Mouse (Mus musculus): Measurements from ENCODE around the gene Ptprm. TPM values are rescaled to one million over a fixed set of nuclear protein-coding genes. Genes with fewer than 3 reads are reported as not detected.

The Ptprm gene
- polyA plus RNA-seq, 1 experiment, result 28.1 TPM

GRCm38 (mm10) chr17:67298269-67298798 is 55.9 kb downstream of the Ptprm start:
- no peak overlapping the region for H3K4me3 ChIP-seq (ENCODE audit: insufficient read depth, low read length)

GRCm38 (mm10) chr17:67296604-67297595 is 57.4 kb downstream of the Ptprm start:
- Histone ChIP-seq H3K27ac (ENCODE audit: insufficient read depth, low read length) (no peak overlapping the region), H3K4me1 (ENCODE audit: control insufficient read depth, insufficient read depth, low read length) (no peaks in the 10 kb centered on the region), H3K4me3 (ENCODE audit: insufficient read depth, low read length) (no peak overlapping the region)
- TF ChIP-seq POLR2A (IDR thresholded peaks at IDR 0.05; ENCODE audit: low read depth, low read length) (no peak), CTCF (IDR thresholded peaks at IDR 0.05; ENCODE audit: borderline replicate concordance, insufficient read depth, low read length) (no peak)

More at GRCm38 (mm10) chr17:67298269-67298798, 55.9 kb downstream of the Ptprm start:
- no peak for TF ChIP-seq POLR2A (IDR thresholded peaks at IDR 0.05; ENCODE audit: low read depth, low read length)
- TF ChIP-seq CTCF (IDR thresholded peaks at IDR 0.05; ENCODE audit: borderline replicate concordance, insufficient read depth, low read length), result no peak
- H3K27ac ChIP-seq (ENCODE audit: insufficient read depth, low read length), result no peak overlapping the region
- no peaks in the 10 kb centered on the region; the same call in 1 of the 2 replicates for H3K4me1 ChIP-seq (ENCODE audit: control insufficient read depth, insufficient read depth, low read length)

GRCm38 (mm10) chr17:67290662-67291240 is 63.5 kb downstream of the Ptprm start:
- Histone ChIP-seq H3K27ac (ENCODE audit: insufficient read depth, low read length) (no peak overlapping the region), H3K4me1 (ENCODE audit: control insufficient read depth, insufficient read depth, low read length) (no peaks in the 10 kb centered on the region), H3K4me3 (ENCODE audit: insufficient read depth, low read length) (no peak overlapping the region)
- TF ChIP-seq POLR2A (IDR thresholded peaks at IDR 0.05; ENCODE audit: low read depth, low read length), result no peak
- TF ChIP-seq CTCF (IDR thresholded peaks at IDR 0.05; ENCODE audit: borderline replicate concordance, insufficient read depth, low read length), result no peak

GRCm38 (mm10) chr17:67287501-67287900 is 66.8 kb downstream of the Ptprm start:
- Histone ChIP-seq H3K4me1 (ENCODE audit: control insufficient read depth, insufficient read depth, low read length) (no peaks in the 10 kb centered on the region), H3K27ac (ENCODE audit: insufficient read depth, low read length) (no peak overlapping the region), H3K4me3 (ENCODE audit: insufficient read depth, low read length) (no peak overlapping the region)
- TF ChIP-seq CTCF (IDR thresholded peaks at IDR 0.05; ENCODE audit: borderline replicate concordance, insufficient read depth, low read length) (no peak), POLR2A (IDR thresholded peaks at IDR 0.05; ENCODE audit: low read depth, low read length) (no peak)

GRCm38 (mm10) chr17:67281640-67282170 is 72.6 kb downstream of the Ptprm start:
- no peak for TF ChIP-seq POLR2A (IDR thresholded peaks at IDR 0.05; ENCODE audit: low read depth, low read length)
- no peak for TF ChIP-seq CTCF (IDR thresholded peaks at IDR 0.05; ENCODE audit: borderline replicate concordance, insufficient read depth, low read length)
- Histone ChIP-seq H3K4me3 (ENCODE audit: insufficient read depth, low read length) (no peak overlapping the region), H3K4me1 (ENCODE audit: control insufficient read depth, insufficient read depth, low read length) (no peaks in the 10 kb centered on the region), H3K27ac (ENCODE audit: insufficient read depth, low read length) (no peak overlapping the region)

GRCm38 (mm10) chr17:67277124-67277910 is 76.9 kb downstream of the Ptprm start:
- no peak for TF ChIP-seq CTCF (IDR thresholded peaks at IDR 0.05; ENCODE audit: borderline replicate concordance, insufficient read depth, low read length)
- no peak overlapping the region for H3K4me3 ChIP-seq (ENCODE audit: insufficient read depth, low read length)
- H3K4me1 ChIP-seq (ENCODE audit: control insufficient read depth, insufficient read depth, low read length), result no peaks in the 10 kb centered on the region
- no peak overlapping the region for H3K27ac ChIP-seq (ENCODE audit: insufficient read depth, low read length)

GRCm38 (mm10) chr17:67274531-67275094 is 79.6 kb downstream of the Ptprm start:
- H3K4me1 ChIP-seq (ENCODE audit: control insufficient read depth, insufficient read depth, low read length), result no peaks in the 10 kb centered on the region
- no peak overlapping the region for H3K4me3 ChIP-seq (ENCODE audit: insufficient read depth, low read length)
- TF ChIP-seq POLR2A (IDR thresholded peaks at IDR 0.05; ENCODE audit: low read depth, low read length), result no peak
- no peak for TF ChIP-seq CTCF (IDR thresholded peaks at IDR 0.05; ENCODE audit: borderline replicate concordance, insufficient read depth, low read length)
- no peak overlapping the region for H3K27ac ChIP-seq (ENCODE audit: insufficient read depth, low read length)

- Histone ChIP-seq H3K27ac (ENCODE audit: insufficient read depth, low read length) (no peak overlapping the region), H3K4me1 (ENCODE audit: control insufficient read depth, insufficient read depth, low read length) (no peaks in the 10 kb centered on the region), H3K4me3 (ENCODE audit: insufficient read depth, low read length) (no peak overlapping the region)
- TF ChIP-seq CTCF (IDR thresholded peaks at IDR 0.05; ENCODE audit: borderline replicate concordance, insufficient read depth, low read length), result no peak
- no peak for TF ChIP-seq POLR2A (IDR thresholded peaks at IDR 0.05; ENCODE audit: low read depth, low read length)
These were observed 81.3 kb downstream of the Ptprm start for GRCm38 (mm10) chr17:67272928-67273327.

All from embryonic fibroblast, embryonic 13.5 days (primary cell).